Comparison of ENCODE assay signal across 17 mouse cellular contexts in genomic region chr17:79303238-79303637, GRCm38 (mm10).
"Had no signal": no experiment of that assay in that cellular context is flagged by ENCODE, and none has a peak within 500 bp of the region (broad histone marks: within the 10 kb centered on the region; RNA-seq: fewer than 3 reads in every experiment).

No protein-coding gene starts in this region.

- H3K9me3 ChIP-seq: limb, embryonic 12.5 days; midbrain, embryonic 15.5 days; neural tube, embryonic 13.5 days had no signal

- H3K4me2 ChIP-seq: limb, embryonic 12.5 days; midbrain, embryonic 11.5 days; midbrain, embryonic 15.5 days; neural tube, embryonic 13.5 days had no signal

- H3K27ac ChIP-seq: kidney, postnatal 0 days; limb, embryonic 12.5 days; midbrain, embryonic 15.5 days; neural tube, embryonic 13.5 days had no signal

- H3K4me1 ChIP-seq: midbrain, embryonic 15.5 days; neural tube, embryonic 13.5 days had no signal

- H3K4me3 ChIP-seq: limb, embryonic 12.5 days; midbrain, embryonic 15.5 days; neural tube, embryonic 13.5 days had no signal

- H3K36me3 ChIP-seq: limb, embryonic 12.5 days; midbrain, embryonic 15.5 days; neural tube, embryonic 13.5 days had no signal

- H3K27me3 ChIP-seq: limb, embryonic 12.5 days; midbrain, embryonic 15.5 days; neural tube, embryonic 13.5 days had no signal

- H3K9ac ChIP-seq: limb, embryonic 12.5 days; midbrain, embryonic 15.5 days; neural tube, embryonic 13.5 days had no signal

- DNase-seq: kidney, adult 8-10 months; kidney, postnatal 36 days; layer of hippocampus, adult 9-11 months; layer of hippocampus, postnatal 36 days; lung, adult 2 months; lung, postnatal 10 days; right cerebral cortex, adult 18-20 months; thymus, adult 2 months; thymus, postnatal 25 days had no signal

- ATAC-seq: hindbrain, embryonic 16.5 days; inflammation-experienced regulatory T-cells, adult 6 months; intestine, postnatal 0 days; midbrain, embryonic 15.5 days had no signal
